Mouse (Mus musculus): Measurements from ENCODE around the gene Gm11060.

GRCm38 (mm10) chr2:105126691-105127530 lies 35.1 kb downstream of the Gm11060 start:
- TF ChIP-seq CTCF (IDR thresholded peaks at IDR 0.05; ENCODE audit: low read depth, low read length) (no peak), GATA2 (IDR thresholded peaks at IDR 0.05; ENCODE audit: borderline replicate concordance, low read depth, low read length) (no peak), POLR2AphosphoS5 (IDR thresholded peaks at IDR 0.05; ENCODE audit: insufficient replicate concordance, low read depth, low read length) (no peak), GATA1 (IDR thresholded peaks at IDR 0.05; ENCODE audit: borderline replicate concordance, low read length) (no peak)
